Mouse (Mus musculus) C2C12 (cell line): ENCODE results near the gene Wiz. TPM values are rescaled to one million over a fixed set of nuclear protein-coding genes. Genes with fewer than 3 reads are reported as not detected.

ENCODE experiments used
- H3K27me3 ChIP-seq: one replicate; pipeline ENCODE4 v1.6.1; 2011; ENCODE audit not compliant: control insufficient read depth, insufficient read depth, insufficient read length
- H3K36me3 ChIP-seq: one replicate; pipeline ENCODE4 v1.6.1; 2011; ENCODE audit not compliant: control insufficient read depth, insufficient read depth
- H3K4me3 ChIP-seq: one replicate; pipeline ENCODE4 v1.5.1; 2011; ENCODE audit warnings: mild to moderate bottlenecking, control low read depth; ENCODE audit not compliant: poor library complexity, insufficient read depth, severe bottlenecking
- H3K79me2 ChIP-seq: one replicate; pipeline ENCODE4 v1.6.1; 2011; ENCODE audit not compliant: control insufficient read depth, insufficient read depth
- H3K79me3 ChIP-seq: one replicate; pipeline ENCODE4 v1.6.1; 2011; ENCODE audit warnings: low read depth, control low read depth
- H3ac ChIP-seq: one replicate; pipeline ENCODE3; 2011; ENCODE audit warnings: low read depth; ENCODE audit not compliant: control insufficient read depth, insufficient read length
- CEBPB ChIP-seq: IDR thresholded peaks from one replicate; pipeline ENCODE4 v1.6.1; 2011; ENCODE audit warnings: low read depth, mild to moderate bottlenecking, control low read depth, moderate library complexity
- CTCF ChIP-seq: IDR thresholded peaks from one replicate; pipeline ENCODE4 v1.5.1; 2011; ENCODE audit not compliant: control insufficient read depth, insufficient read depth, insufficient read length
- FOSL1 ChIP-seq: IDR thresholded peaks from one replicate; pipeline ENCODE4 v1.8.0; 2011; ENCODE audit warnings: mild to moderate bottlenecking, low read length; ENCODE audit not compliant: poor library complexity, insufficient read depth, severe bottlenecking
- MAX ChIP-seq: IDR thresholded peaks from one replicate; pipeline ENCODE4 v1.6.1; 2011; ENCODE audit warnings: mild to moderate bottlenecking, control low read depth
- MYOD1 ChIP-seq: IDR thresholded peaks from one replicate; pipeline ENCODE4 v1.6.1; 2011; ENCODE audit warnings: low read depth; ENCODE audit not compliant: control insufficient read depth, insufficient read length
- MYOG ChIP-seq: IDR thresholded peaks from one replicate; pipeline ENCODE4 v1.6.1; 2011; ENCODE audit not compliant: control insufficient read depth, insufficient read length; ENCODE audit errors: extremely low read depth
- USF1 ChIP-seq: IDR thresholded peaks from one replicate; pipeline ENCODE4 v1.6.1; 2011; ENCODE audit warnings: low read depth, mild to moderate bottlenecking, control low read depth, moderate library complexity
- microRNA-seq: library from miRNA; unstranded; fragments of <30 nt; microRNA quantifications from one replicate; pipeline ENCODE4, GENCODE M21; 2019; ENCODE audit warnings: borderline microRNAs expressed
- polyA plus RNA-seq: library from polyadenylated mRNA; unstranded; fragments of >200 nt; fragmentation: generic; extraction: Trizol; gene quantifications from one replicate; pipeline ENCODE4 v1.2.1, GENCODE M21; 2012; ENCODE audit warnings: missing spikeins

Gene Wiz
- polyA plus RNA-seq, 1 experiment, result 23.0 TPM

- Histone ChIP-seq H3K36me3 (peaks cover 58% of the 10 kb centered on the region), H3K79me3 (peaks cover 43% of the 10 kb centered on the region), H3ac (no peak overlapping the region)
Measured at GRCm38 (mm10) chr17:32317708-32318107, 71.5 kb downstream of the Wiz start.

GRCm38 (mm10) chr17:32317032-32317431 lies 72.2 kb downstream of the Wiz start:
- TF ChIP-seq USF1 (no peak), MAX (no peak), FOSL1 (no peak)
- peaks cover 64% of the 10 kb centered on the region for H3K79me2 ChIP-seq
- H3K36me3 ChIP-seq, result peaks cover 65% of the 10 kb centered on the region
- no peak overlapping the region for H3K4me3 ChIP-seq
- H3K27me3 ChIP-seq, result no peaks in the 10 kb centered on the region
- H3K79me3 ChIP-seq, result peaks cover 43% of the 10 kb centered on the region
- no peak overlapping the region for H3ac ChIP-seq

More at GRCm38 (mm10) chr17:32317708-32318107, 71.5 kb downstream of the Wiz start:
- Histone ChIP-seq H3K27me3 (no peaks in the 10 kb centered on the region), H3K79me2 (peaks cover 71% of the 10 kb centered on the region), H3K4me3 (no peak overlapping the region)
- TF ChIP-seq MAX (no peak), USF1 (no peak), FOSL1 (no peak), MYOD1 (no peak), MYOG (no peak), CTCF (no peak), CEBPB (no peak)

- peaks cover 53% of the 10 kb centered on the region for H3K79me2 ChIP-seq
- TF ChIP-seq CEBPB, result no peak
- no peak for TF ChIP-seq FOSL1
- TF ChIP-seq MYOD1, result no peak
- TF ChIP-seq CTCF, result no peak
- no peak for TF ChIP-seq USF1
- TF ChIP-seq MAX, result no peak
- TF ChIP-seq MYOG, result no peak
- peaks cover 80% of the 10 kb centered on the region for H3K36me3 ChIP-seq
- H3K27me3 ChIP-seq, result no peaks in the 10 kb centered on the region
- no peak overlapping the region for H3K4me3 ChIP-seq
- H3K79me3 ChIP-seq, result peaks cover 43% of the 10 kb centered on the region
- no peak overlapping the region for H3ac ChIP-seq
Measured at GRCm38 (mm10) chr17:32315560-32315959, 73.7 kb downstream of the Wiz start.

GRCm38 (mm10) chr17:32313892-32314291 lies 75.3 kb downstream of the Wiz start:
- H3K36me3 ChIP-seq, result peaks cover 96% of the 10 kb centered on the region
- peaks cover 28% of the 10 kb centered on the region for H3K79me3 ChIP-seq
- H3K27me3 ChIP-seq, result no peaks in the 10 kb centered on the region
- peaks cover 37% of the 10 kb centered on the region for H3K79me2 ChIP-seq
- TF ChIP-seq FOSL1 (no peak), USF1 (no peak), CEBPB (no peak), MYOG (no peak), MAX (no peak), CTCF (no peak), MYOD1 (no peak)
- H3K4me3 ChIP-seq, result no peak overlapping the region
- H3ac ChIP-seq, result no peak overlapping the region

- Histone ChIP-seq H3ac (no peak overlapping the region), H3K4me3 (no peak overlapping the region)
- no peak for TF ChIP-seq CTCF
- no peak for TF ChIP-seq FOSL1
- no peak for TF ChIP-seq USF1
- no peak for TF ChIP-seq MYOD1
- TF ChIP-seq MAX, result no peak
- TF ChIP-seq CEBPB, result no peak
- TF ChIP-seq MYOG, result no peak
Measured at GRCm38 (mm10) chr17:32312801-32313200, 76.4 kb downstream of the Wiz start.

GRCm38 (mm10) chr17:32307963-32308362 lies 81.3 kb downstream of the Wiz start:
- no peak overlapping the region for H3K4me3 ChIP-seq
- no peaks in the 10 kb centered on the region for H3K79me3 ChIP-seq
- H3K79me2 ChIP-seq, result no peaks in the 10 kb centered on the region
- no peak for TF ChIP-seq CTCF
- TF ChIP-seq MYOG, result no peak
- no peak for TF ChIP-seq CEBPB
- TF ChIP-seq MAX, result no peak
- no peak for TF ChIP-seq MYOD1
- no peak overlapping the region for H3ac ChIP-seq
- peaks cover 100% of the 10 kb centered on the region for H3K36me3 ChIP-seq
- no peaks in the 10 kb centered on the region for H3K27me3 ChIP-seq

More at GRCm38 (mm10) chr17:32312801-32313200, 76.4 kb downstream of the Wiz start:
- Histone ChIP-seq H3K79me2 (peaks cover 26% of the 10 kb centered on the region), H3K79me3 (peaks cover 18% of the 10 kb centered on the region), H3K27me3 (no peaks in the 10 kb centered on the region), H3K36me3 (peaks cover 100% of the 10 kb centered on the region)

Small RNA genes within 50 kb of the gene (microRNA-seq; reads per million reads assigned to microRNA genes)
- gene Gm22201, result not detected

Other genes starting within 250 kb of the Wiz start
- gene Notch3, start 222.6 kb downstream of the Wiz start, polyA plus RNA-seq, result 14.8 TPM
- gene Ephx3, start 199.9 kb downstream of the Wiz start, polyA plus RNA-seq, result 0.12 TPM
- 46.9 TPM for gene Brd4, start 104.7 kb downstream of the Wiz start, polyA plus RNA-seq
- gene Akap8, start 68.2 kb downstream of the Wiz start, polyA plus RNA-seq, result 27.3 TPM
- gene Akap8l, start 38.8 kb downstream of the Wiz start, polyA plus RNA-seq, result 10.9 TPM
- not detected for gene Rasal3, start 14.1 kb upstream of the Wiz start, polyA plus RNA-seq
- not detected for gene Pglyrp2, start 34.7 kb upstream of the Wiz start, polyA plus RNA-seq
- gene Cyp4f39, start 63.3 kb upstream of the Wiz start, polyA plus RNA-seq, result 0.02 TPM
- 1.3 TPM for gene Cyp4f17, start 116.6 kb upstream of the Wiz start, polyA plus RNA-seq
- gene Cyp4f16, start 147.1 kb upstream of the Wiz start, polyA plus RNA-seq, result 19.6 TPM
- gene Cyp4f37, start 231.9 kb upstream of the Wiz start, polyA plus RNA-seq, result not detected